11 mouse cellular contexts compared by ENCODE assay signal in genomic region chr12:54509903-54510302, GRCm38 (mm10).
DNase-seq lines count a peak whose midpoint lies in the region; ATAC-seq and TF ChIP-seq lines count a peak whose summit lies in the region.
"Had no signal": no experiment of that assay in that cellular context is flagged by ENCODE, and none has a peak within 500 bp of the region (broad histone marks: within the 10 kb centered on the region; RNA-seq: fewer than 3 reads in every experiment).

No protein-coding gene starts in this region.

- peak overlapping the region; percentile 51; the same call in 1 of the 2 replicates for H3K27ac ChIP-seq in hindbrain, embryonic 10.5 days
- no peak overlapping the region for H3K27ac ChIP-seq in hindbrain, embryonic 16.5 days (ENCODE audit: low read depth, low read length)
- H3K27ac ChIP-seq in stomach, embryonic 15.5 days: peak overlapping the region; percentile 60
- H3K27ac ChIP-seq in forebrain, embryonic 13.5 days: no peak overlapping the region
- H3K27ac ChIP-seq: liver, embryonic 13.5 days had no signal

- WGBS in hindbrain, embryonic 10.5 days: 75% methylated on average over 6 of the region's 6 CpGs
- WGBS in hindbrain, embryonic 16.5 days: 21% methylated on average over 6 of the region's 6 CpGs
- WGBS in lung, adult 2 months: 11% methylated on average over 6 of the region's 6 CpGs
- 29% methylated on average over 6 of the region's 6 CpGs for WGBS in stomach, embryonic 15.5 days
- WGBS in forebrain, embryonic 13.5 days: 59% methylated on average over 6 of the region's 6 CpGs

- DNase-seq in hindbrain, embryonic 10.5 days (ENCODE audit: low spot score): no peak
- DNase-seq in lung, postnatal 36 days: peak; percentile 15
- no peak for DNase-seq in lung, adult 2 months
- peak; percentile 40 for DNase-seq in gonadal fat pad, adult 2 months (ENCODE audit: low read depth)
- DNase-seq: liver, embryonic 13.5 days had no signal

- no peak for TF ChIP-seq CTCF in lung, adult 2 months (IDR thresholded peaks at IDR 0.05; ENCODE audit: insufficient read depth, low read length)

- 0 out of 2 replicates have a peak, but pooled peaks cover 6% of the 10 kb centered on the region for H3K4me1 ChIP-seq in hindbrain, embryonic 10.5 days (replicated peaks)
- peaks cover 3% of the 10 kb centered on the region; the same call in 1 of the 2 replicates for H3K4me1 ChIP-seq in hindbrain, embryonic 16.5 days (ENCODE audit: control insufficient read depth, insufficient read depth, low read depth, low read length)
- H3K4me1 ChIP-seq in lung, adult 2 months (ENCODE audit: control insufficient read depth, insufficient read depth, low read length): peaks cover 2% of the 10 kb centered on the region
- H3K4me1 ChIP-seq in stomach, embryonic 15.5 days: no peaks in the 10 kb centered on the region; the same call in 1 of the 2 replicates
- H3K4me1 ChIP-seq in forebrain, embryonic 13.5 days: peaks cover 3% of the 10 kb centered on the region; the same call in 1 of the 2 replicates
- H3K4me1 ChIP-seq: liver, embryonic 13.5 days had no signal

- no peaks in the 10 kb centered on the region for H3K27me3 ChIP-seq in hindbrain, embryonic 10.5 days (ENCODE audit: insufficient read depth, poor library complexity, severe bottlenecking)
- no peaks in the 10 kb centered on the region for H3K27me3 ChIP-seq in hindbrain, embryonic 16.5 days (replicated peaks; ENCODE audit: control insufficient read depth, insufficient read depth, low read length)
- no peaks in the 10 kb centered on the region for H3K27me3 ChIP-seq in stomach, embryonic 15.5 days (replicated peaks)
- H3K27me3 ChIP-seq in forebrain, embryonic 13.5 days: no peaks in the 10 kb centered on the region
- H3K27me3 ChIP-seq: CH12.LX; liver, embryonic 13.5 days had no signal

- no peaks in the 10 kb centered on the region for H3K36me3 ChIP-seq in hindbrain, embryonic 10.5 days
- H3K36me3 ChIP-seq in hindbrain, embryonic 16.5 days (ENCODE audit: control insufficient read depth, insufficient read depth, low read length): no peaks in the 10 kb centered on the region
- no peaks in the 10 kb centered on the region for H3K36me3 ChIP-seq in stomach, embryonic 15.5 days
- no peaks in the 10 kb centered on the region for H3K36me3 ChIP-seq in forebrain, embryonic 13.5 days (ENCODE audit: poor library complexity, severe bottlenecking)
- H3K36me3 ChIP-seq: liver, embryonic 13.5 days had no signal

- H3K4me3 ChIP-seq in hindbrain, embryonic 10.5 days: no peak overlapping the region
- no peak overlapping the region for H3K4me3 ChIP-seq in hindbrain, embryonic 16.5 days (ENCODE audit: low read length)
- H3K4me3 ChIP-seq in lung, adult 2 months (replicated peaks; ENCODE audit: extremely low read depth, low read depth, low read length): no peak overlapping the region
- no peak overlapping the region for H3K4me3 ChIP-seq in stomach, embryonic 15.5 days (replicated peaks)
- H3K4me3 ChIP-seq in forebrain, embryonic 13.5 days: no peak overlapping the region
- H3K4me3 ChIP-seq: liver, embryonic 13.5 days had no signal

- no peak overlapping the region for H3K9ac ChIP-seq in hindbrain, embryonic 16.5 days (ENCODE audit: low read depth, low read length)
- no peak overlapping the region for H3K9ac ChIP-seq in stomach, embryonic 15.5 days
- H3K9ac ChIP-seq in forebrain, embryonic 13.5 days: no peak overlapping the region
- H3K9ac ChIP-seq: liver, embryonic 13.5 days had no signal

- TF ChIP-seq POLR2A in lung, adult 2 months (IDR thresholded peaks at IDR 0.05; ENCODE audit: borderline replicate concordance, extremely low read depth, low read depth, low read length): no peak

- ATAC-seq in hindbrain, embryonic 16.5 days: no peak
- ATAC-seq in stomach, embryonic 15.5 days (ENCODE audit: insufficient read depth, low FRiP score, low read depth): no peak; the same call in 1 of the 2 replicates
- ATAC-seq in forebrain, embryonic 13.5 days: no peak
- no peak for ATAC-seq in erythroid progenitor cell, adult 5-6 weeks (replicated peaks; ENCODE audit: low FRiP score, poor library complexity, severe bottlenecking)

- H3K9me3 ChIP-seq in hindbrain, embryonic 10.5 days: no peaks in the 10 kb centered on the region
- H3K9me3 ChIP-seq in hindbrain, embryonic 16.5 days (ENCODE audit: control insufficient read depth, low read length): no peaks in the 10 kb centered on the region
- no peaks in the 10 kb centered on the region for H3K9me3 ChIP-seq in stomach, embryonic 15.5 days
- H3K9me3 ChIP-seq in forebrain, embryonic 13.5 days (replicated peaks): no peaks in the 10 kb centered on the region
- H3K9me3 ChIP-seq: liver, embryonic 13.5 days had no signal

- no peak overlapping the region for H3K4me2 ChIP-seq in hindbrain, embryonic 16.5 days (ENCODE audit: low read length)
- no peak overlapping the region for H3K4me2 ChIP-seq in stomach, embryonic 15.5 days
- H3K4me2 ChIP-seq in forebrain, embryonic 13.5 days: no peak overlapping the region
- H3K4me2 ChIP-seq: liver, embryonic 13.5 days; midbrain, embryonic 11.5 days had no signal

Comparison
In these comparisons a context has a peak if more than half of its experiments do, and no peak if none do; other contexts are left out.
1. DNase-seq: peak in lung, postnatal 36 days (single experiment) and gonadal fat pad, adult 2 months (single experiment); none in hindbrain, embryonic 10.5 days (single experiment) and lung, adult 2 months (single experiment).
2. H3K27ac ChIP-seq: peak in hindbrain, embryonic 10.5 days (single experiment) and stomach, embryonic 15.5 days (single experiment); none in hindbrain, embryonic 16.5 days (single experiment) and forebrain, embryonic 13.5 days (single experiment).